ENCODE assay signal across 9 mouse cellular contexts in genomic region chr19:37436514-37437288, GRCm38 (mm10). TPM values are rescaled to one million over a fixed set of nuclear protein-coding genes. Genes with fewer than 3 reads are reported as not detected.
DNase-seq lines count a peak whose midpoint lies in the region; ATAC-seq lines count a peak whose summit lies in the region.
"Had no signal": no experiment of that assay in that cellular context is flagged by ENCODE, and none has a peak within 500 bp of the region (broad histone marks: within the 10 kb centered on the region; RNA-seq: fewer than 3 reads in every experiment).

No protein-coding gene starts in this region.

- H3K27ac ChIP-seq in midbrain, embryonic 14.5 days (replicated peaks; ENCODE audit: low read depth, low read length), result no peak overlapping the region
- no peak overlapping the region for H3K27ac ChIP-seq in midbrain, embryonic 15.5 days
- H3K27ac ChIP-seq in intestine, embryonic 14.5 days (ENCODE audit: low read depth), result no peak overlapping the region

- no peak overlapping the region for H3K9ac ChIP-seq in midbrain, embryonic 14.5 days (replicated peaks; ENCODE audit: low read length)
- no peak overlapping the region for H3K9ac ChIP-seq in midbrain, embryonic 15.5 days
- H3K9ac ChIP-seq in intestine, embryonic 14.5 days (ENCODE audit: low read length), result no peak overlapping the region

- no peak overlapping the region for H3K4me2 ChIP-seq in midbrain, embryonic 14.5 days (ENCODE audit: low read length)
- no peak overlapping the region for H3K4me2 ChIP-seq in midbrain, embryonic 15.5 days
- H3K4me2 ChIP-seq in intestine, embryonic 14.5 days (ENCODE audit: low read length), result peak overlapping the region; percentile 13; the same call in 1 of the 2 replicates

- H3K36me3 ChIP-seq in midbrain, embryonic 14.5 days (ENCODE audit: control insufficient read depth, insufficient read depth, low read length), result no peaks in the 10 kb centered on the region
- H3K36me3 ChIP-seq in midbrain, embryonic 15.5 days (replicated peaks), result no peaks in the 10 kb centered on the region
- no peaks in the 10 kb centered on the region for H3K36me3 ChIP-seq in intestine, embryonic 14.5 days (ENCODE audit: control insufficient read depth, insufficient read depth, low read length)

- no peaks in the 10 kb centered on the region for H3K9me3 ChIP-seq in midbrain, embryonic 14.5 days (ENCODE audit: control insufficient read depth, low read length)
- H3K9me3 ChIP-seq in midbrain, embryonic 15.5 days, result no peaks in the 10 kb centered on the region
- H3K9me3 ChIP-seq in intestine, embryonic 14.5 days (ENCODE audit: control insufficient read depth, low read length), result no peaks in the 10 kb centered on the region

- no peak overlapping the region for H3K4me3 ChIP-seq in midbrain, embryonic 14.5 days (replicated peaks; ENCODE audit: low read depth, low read length)
- H3K4me3 ChIP-seq in midbrain, embryonic 15.5 days, result no peak overlapping the region
- peak overlapping the region; percentile 50; the same call in 1 of the 2 replicates for H3K4me3 ChIP-seq in intestine, embryonic 14.5 days (ENCODE audit: low read depth, low read length)
- H3K4me3 ChIP-seq: myocyte had no signal

- H3K4me1 ChIP-seq in midbrain, embryonic 14.5 days (ENCODE audit: control insufficient read depth, insufficient read depth, low read length), result 0 out of 2 replicates have a peak, but pooled peaks cover 10% of the 10 kb centered on the region
- peaks cover 16% of the 10 kb centered on the region for H3K4me1 ChIP-seq in midbrain, embryonic 15.5 days
- H3K4me1 ChIP-seq in intestine, embryonic 14.5 days (replicated peaks; ENCODE audit: control insufficient read depth, insufficient read depth, low read length), result 0 out of 2 replicates have a peak, but pooled peaks cover 4% of the 10 kb centered on the region

- DNase-seq in midbrain, embryonic 14.5 days, result peak; percentile 15
- peak; percentile 43 for DNase-seq in embryo, embryonic 11 days
- DNase-seq in intestine, embryonic 14.5 days (ENCODE audit: low spot score), result peak; percentile 67
- peak; percentile 40 to 55 for DNase-seq in lung, adult 18-20 months
- peak; percentile 68 to 75 for DNase-seq in spleen, postnatal 36 days (ENCODE audit: low spot score in 2 of 2)
- DNase-seq in thymus, postnatal 14 days, result no peak

- ATAC-seq in midbrain, embryonic 14.5 days (ENCODE audit: low FRiP score, low TSS enrichment), result no peak
- no peak for ATAC-seq in midbrain, embryonic 15.5 days (replicated peaks)
- no peak for ATAC-seq in intestine, embryonic 14.5 days (replicated peaks; ENCODE audit: low FRiP score, low TSS enrichment, low read depth)
- no peak for ATAC-seq in CD4-positive, CD25-positive, alpha-beta regulatory T cell, adult 4 months

- H3K27me3 ChIP-seq in midbrain, embryonic 14.5 days (ENCODE audit: control insufficient read depth, insufficient read depth, low read length), result peaks cover 71% of the 10 kb centered on the region
- peaks cover 72% of the 10 kb centered on the region for H3K27me3 ChIP-seq in midbrain, embryonic 15.5 days (replicated peaks)
- peaks cover 84% of the 10 kb centered on the region for H3K27me3 ChIP-seq in intestine, embryonic 14.5 days (replicated peaks; ENCODE audit: control insufficient read depth, insufficient read depth, low read length)

- 4% methylated on average over 28 of the region's 28 CpGs for WGBS in midbrain, embryonic 14.5 days
- WGBS in midbrain, embryonic 15.5 days, result 5% methylated on average over 28 of the region's 28 CpGs
- WGBS in intestine, embryonic 14.5 days, result 13% methylated on average over 28 of the region's 28 CpGs

RNA-seq across cellular contexts. Expression of gene Hhex, which starts 2.1 kb away (rescaled TPM):
- polyA plus RNA-seq in midbrain, embryonic 14.5 days (2014; fragmentation: Nextera tagmentation; extraction: Ambion mirVana), result 1.4 and 4.2 TPM in 2 replicates
- 5.1 and 5.2 TPM in 2 replicates for polyA plus RNA-seq in midbrain, embryonic 15.5 days (2015; fragmentation: Nextera tagmentation; extraction: Ambion mirVana)
- polyA plus RNA-seq in intestine, embryonic 14.5 days (2014; fragmentation: Nextera tagmentation; extraction: Ambion mirVana), result 7.4 and 9.6 TPM in 2 replicates
- under 1 TPM; 0.16 to 0.39 TPM for polyA plus RNA-seq in CD4-positive, CD25-positive, alpha-beta regulatory T cell, adult 4 months (2017; shearing (Covaris generic))
